Mouse (Mus musculus): ENCODE results near the gene Olfr1115. TPM values are rescaled to one million over a fixed set of nuclear protein-coding genes. Genes with fewer than 3 reads are reported as not detected.
"Not testable (repeated sequence)": the region's sequence is repeated elsewhere in the genome, so short reads cannot be mapped to it uniquely, and the experiment has no call there.

Olfr1115 gene
- polyA plus RNA-seq (2014; fragmentation: Nextera tagmentation; extraction: Ambion mirVana): not detected in 2 replicates

DNA sequence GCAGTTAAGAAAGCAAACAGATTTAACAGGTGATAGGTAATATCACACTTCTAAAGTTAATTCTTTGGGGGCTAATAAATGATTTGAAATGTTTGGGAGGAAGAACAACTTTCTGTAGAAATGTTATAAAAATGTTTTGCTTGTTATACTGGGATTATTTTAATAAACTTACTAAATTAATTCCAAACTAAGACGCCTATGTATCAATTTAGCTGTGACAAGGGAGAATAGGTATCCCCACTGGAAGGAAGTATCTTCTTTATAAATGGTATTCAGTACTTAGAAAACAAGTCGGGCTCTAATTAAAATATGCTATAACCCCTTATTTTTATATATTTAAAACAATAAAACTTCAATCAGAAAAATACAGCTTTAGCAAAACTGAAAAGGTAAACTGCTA, at the start of gene Olfr1115:
Gene Olfr1115 (plus strand): TSS at position 301 of the 400 bp plus-strand sequence.
- Histone ChIP-seq H3K9me3 (ENCODE audit: control insufficient read depth, low read length) (no peaks in the 10 kb centered on the region), H3K4me1 (replicated peaks; ENCODE audit: control insufficient read depth, insufficient read depth, low read length) (no peaks in the 10 kb centered on the region), H3K4me2 (ENCODE audit: low read length) (no peak within 1 kb of the TSS), H3K27ac (ENCODE audit: low read depth) (no peak within 1 kb of the TSS), H3K27me3 (replicated peaks; ENCODE audit: control insufficient read depth, insufficient read depth, low read length) (no peaks in the 10 kb centered on the region), H3K9ac (ENCODE audit: low read length) (no peak within 1 kb of the TSS), H3K4me3 (ENCODE audit: low read depth, low read length) (no peak within 1 kb of the TSS), H3K36me3 (ENCODE audit: control insufficient read depth, insufficient read depth, low read length) (no peaks in the 10 kb centered on the region)
- no peak for DNase-seq (ENCODE audit: low spot score)
- 89% methylated on average over 2 of the region's 2 CpGs for WGBS
- no peak for ATAC-seq (replicated peaks; ENCODE audit: low FRiP score, low TSS enrichment, low read depth)

- Histone ChIP-seq H3K4me2 (ENCODE audit: low read length) (no peak within 1 kb of the TSS), H3K9ac (ENCODE audit: low read length) (no peak within 1 kb of the TSS), H3K4me3 (ENCODE audit: low read depth, low read length) (no peak within 1 kb of the TSS), H3K36me3 (ENCODE audit: control insufficient read depth, insufficient read depth, low read length) (no peaks in the 10 kb centered on the region), H3K4me1 (replicated peaks; ENCODE audit: control insufficient read depth, insufficient read depth, low read length) (no peaks in the 10 kb centered on the region), H3K9me3 (ENCODE audit: control insufficient read depth, low read length) (no peaks in the 10 kb centered on the region), H3K27me3 (replicated peaks; ENCODE audit: control insufficient read depth, insufficient read depth, low read length) (no peaks in the 10 kb centered on the region), H3K27ac (ENCODE audit: low read depth) (no peak within 1 kb of the TSS)
- no peak for ATAC-seq (replicated peaks; ENCODE audit: low FRiP score, low TSS enrichment, low read depth)
- 80% methylated on average over 2 of the region's 2 CpGs for WGBS
- no peak for DNase-seq (ENCODE audit: low spot score)
Measured at GRCm38 (mm10) chr2:87208670-87209069, 39.1 kb upstream of the Olfr1115 start, which contains the start of gene Olfr1113. Gene Olfr1113 (plus strand): TSS chr2:87208970.

DNA sequence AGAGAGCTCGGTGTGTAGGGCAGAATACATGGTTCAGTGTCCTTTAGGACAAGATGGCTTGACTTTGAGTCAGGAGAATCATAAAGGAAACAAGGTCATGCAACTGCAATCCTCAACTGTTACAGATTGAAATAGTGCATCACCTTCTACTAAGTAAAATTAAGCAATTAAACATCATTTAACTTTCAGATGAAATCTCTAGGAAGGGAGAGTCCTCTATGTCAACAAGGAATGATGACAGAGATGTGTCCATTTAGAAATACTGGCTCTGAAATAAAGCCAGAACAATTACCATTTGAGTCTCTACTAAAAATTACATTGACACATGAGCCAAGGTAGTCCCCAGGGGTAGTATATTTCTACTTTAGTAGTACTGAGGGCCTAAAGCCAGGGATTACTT, 19.4 kb downstream of the Olfr1115 start, which contains the start of gene Olfr1116:
Gene Olfr1116 (plus strand): TSS at position 301 of the 400 bp plus-strand sequence.
- Histone ChIP-seq H3K4me2 (ENCODE audit: low read length) (no peak within 1 kb of the TSS), H3K4me1 (replicated peaks; ENCODE audit: control insufficient read depth, insufficient read depth, low read length) (no peaks in the 10 kb centered on the region), H3K27ac (ENCODE audit: low read depth) (no peak within 1 kb of the TSS), H3K9me3 (ENCODE audit: control insufficient read depth, low read length) (no peaks in the 10 kb centered on the region), H3K36me3 (ENCODE audit: control insufficient read depth, insufficient read depth, low read length) (no peaks in the 10 kb centered on the region), H3K4me3 (ENCODE audit: low read depth, low read length) (no peak within 1 kb of the TSS), H3K27me3 (replicated peaks; ENCODE audit: control insufficient read depth, insufficient read depth, low read length) (no peaks in the 10 kb centered on the region), H3K9ac (ENCODE audit: low read length) (no peak within 1 kb of the TSS)
- ATAC-seq (replicated peaks; ENCODE audit: low FRiP score, low TSS enrichment, low read depth) (no peak), DNase-seq (ENCODE audit: low spot score) (no peak)
- WGBS: 92% methylated on average over 1 of the region's 1 CpGs

DNA sequence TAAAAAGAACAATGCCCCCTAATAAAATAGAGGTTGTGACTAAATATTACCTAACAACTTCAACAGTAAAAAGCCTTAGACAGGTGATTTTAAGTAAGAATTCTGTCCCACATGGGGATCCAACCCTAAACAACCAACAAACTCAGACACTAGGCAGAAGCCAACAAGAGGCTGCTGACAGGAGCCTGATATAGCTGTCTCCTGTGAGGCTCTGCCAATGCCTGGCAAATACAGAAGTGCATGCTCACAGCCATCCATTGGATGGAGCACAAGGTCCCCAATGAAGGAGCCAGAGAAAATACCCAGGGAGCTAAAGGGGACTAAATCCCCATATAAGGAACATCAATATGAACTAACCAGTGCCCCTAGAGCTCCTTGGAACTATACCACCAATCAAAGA, 46.2 kb downstream of the Olfr1115 start:
- not testable (repeated sequence) for H3K27ac ChIP-seq (ENCODE audit: low read depth); H3K27me3 ChIP-seq (replicated peaks; ENCODE audit: control insufficient read depth, insufficient read depth, low read length); DNase-seq (ENCODE audit: low spot score); H3K4me3 ChIP-seq (ENCODE audit: low read depth, low read length); ATAC-seq (replicated peaks; ENCODE audit: low FRiP score, low TSS enrichment, low read depth); H3K4me1 ChIP-seq (replicated peaks; ENCODE audit: control insufficient read depth, insufficient read depth, low read length); H3K36me3 ChIP-seq (ENCODE audit: control insufficient read depth, insufficient read depth, low read length); H3K9ac ChIP-seq (ENCODE audit: low read length); H3K9me3 ChIP-seq (ENCODE audit: control insufficient read depth, low read length); H3K4me2 ChIP-seq (ENCODE audit: low read length)

Small RNA genes lying within 50 kb of the gene (microRNA-seq; reads per million reads assigned to microRNA genes)
- gene Gm27438: not detected

Other genes starting within 250 kb of the Olfr1115 start
- not detected in 2 replicates for gene Olfr1102, start 249.6 kb upstream of the Olfr1115 start, polyA plus RNA-seq (2014; fragmentation: Nextera tagmentation; extraction: Ambion mirVana)
- not detected in 2 replicates for gene Olfr1104, start 220.9 kb upstream of the Olfr1115 start, polyA plus RNA-seq (2014; fragmentation: Nextera tagmentation; extraction: Ambion mirVana)
- gene Olfr1105, start 211.5 kb upstream of the Olfr1115 start, polyA plus RNA-seq (2014; fragmentation: Nextera tagmentation; extraction: Ambion mirVana): not detected in 2 replicates
- gene Olfr1106, start 195.7 kb upstream of the Olfr1115 start, polyA plus RNA-seq (2014; fragmentation: Nextera tagmentation; extraction: Ambion mirVana): not detected in 2 replicates
- gene Olfr1107, start 172.2 kb upstream of the Olfr1115 start, polyA plus RNA-seq (2014; fragmentation: Nextera tagmentation; extraction: Ambion mirVana): not detected in 2 replicates
- gene Olfr1109, start 152.0 kb upstream of the Olfr1115 start, polyA plus RNA-seq (2014; fragmentation: Nextera tagmentation; extraction: Ambion mirVana): not detected in 2 replicates
- gene Olfr259, start 133.4 kb upstream of the Olfr1115 start, polyA plus RNA-seq (2014; fragmentation: Nextera tagmentation; extraction: Ambion mirVana): not detected in 2 replicates
- gene Olfr1110, start 107.7 kb upstream of the Olfr1115 start, polyA plus RNA-seq (2014; fragmentation: Nextera tagmentation; extraction: Ambion mirVana): not detected in 2 replicates
- not detected in 2 replicates for gene Olfr1111, start 95.4 kb upstream of the Olfr1115 start, polyA plus RNA-seq (2014; fragmentation: Nextera tagmentation; extraction: Ambion mirVana)
- gene Olfr1112, start 60.2 kb upstream of the Olfr1115 start, polyA plus RNA-seq (2014; fragmentation: Nextera tagmentation; extraction: Ambion mirVana): not detected in 2 replicates
- not detected in 2 replicates for gene Olfr1113, start 39.0 kb upstream of the Olfr1115 start, polyA plus RNA-seq (2014; fragmentation: Nextera tagmentation; extraction: Ambion mirVana)
- not detected in 2 replicates for gene Olfr1116, start 19.5 kb downstream of the Olfr1115 start, polyA plus RNA-seq (2014; fragmentation: Nextera tagmentation; extraction: Ambion mirVana)
- not detected in 2 replicates for gene Olfr1118, start 59.6 kb downstream of the Olfr1115 start, polyA plus RNA-seq (2014; fragmentation: Nextera tagmentation; extraction: Ambion mirVana)
- not detected in 2 replicates for gene Olfr1120, start 106.8 kb downstream of the Olfr1115 start, polyA plus RNA-seq (2014; fragmentation: Nextera tagmentation; extraction: Ambion mirVana)
- gene Olfr1121, start 121.9 kb downstream of the Olfr1115 start, polyA plus RNA-seq (2014; fragmentation: Nextera tagmentation; extraction: Ambion mirVana): not detected in 2 replicates
- gene Olfr1122, start 137.8 kb downstream of the Olfr1115 start, polyA plus RNA-seq (2014; fragmentation: Nextera tagmentation; extraction: Ambion mirVana): not detected in 2 replicates
- not detected in 2 replicates for gene Olfr1123, start 168.6 kb downstream of the Olfr1115 start, polyA plus RNA-seq (2014; fragmentation: Nextera tagmentation; extraction: Ambion mirVana)
- 0.07 TPM in 1 of 2 replicates, not detected in the other for gene Olfr1124, start 182.3 kb downstream of the Olfr1115 start, polyA plus RNA-seq (2014; fragmentation: Nextera tagmentation; extraction: Ambion mirVana)
- gene Olfr1126, start 205.9 kb downstream of the Olfr1115 start, polyA plus RNA-seq (2014; fragmentation: Nextera tagmentation; extraction: Ambion mirVana): not detected in 2 replicates
- not detected in 2 replicates for gene Pramel7, start 249.1 kb downstream of the Olfr1115 start, polyA plus RNA-seq (2014; fragmentation: Nextera tagmentation; extraction: Ambion mirVana)